Mouse (Mus musculus): Measurements from ENCODE around the gene Asic3. TPM values are rescaled to one million over a fixed set of nuclear protein-coding genes. Genes with fewer than 3 reads are reported as not detected.
"Not testable (repeated sequence)": the region's sequence is repeated elsewhere in the genome, so short reads cannot be mapped to it uniquely, and the experiment has no call there.

Asic3 gene
- total RNA-seq, 2 experiments from 2014 or later, result 0.12 to 0.36 TPM

DNA sequence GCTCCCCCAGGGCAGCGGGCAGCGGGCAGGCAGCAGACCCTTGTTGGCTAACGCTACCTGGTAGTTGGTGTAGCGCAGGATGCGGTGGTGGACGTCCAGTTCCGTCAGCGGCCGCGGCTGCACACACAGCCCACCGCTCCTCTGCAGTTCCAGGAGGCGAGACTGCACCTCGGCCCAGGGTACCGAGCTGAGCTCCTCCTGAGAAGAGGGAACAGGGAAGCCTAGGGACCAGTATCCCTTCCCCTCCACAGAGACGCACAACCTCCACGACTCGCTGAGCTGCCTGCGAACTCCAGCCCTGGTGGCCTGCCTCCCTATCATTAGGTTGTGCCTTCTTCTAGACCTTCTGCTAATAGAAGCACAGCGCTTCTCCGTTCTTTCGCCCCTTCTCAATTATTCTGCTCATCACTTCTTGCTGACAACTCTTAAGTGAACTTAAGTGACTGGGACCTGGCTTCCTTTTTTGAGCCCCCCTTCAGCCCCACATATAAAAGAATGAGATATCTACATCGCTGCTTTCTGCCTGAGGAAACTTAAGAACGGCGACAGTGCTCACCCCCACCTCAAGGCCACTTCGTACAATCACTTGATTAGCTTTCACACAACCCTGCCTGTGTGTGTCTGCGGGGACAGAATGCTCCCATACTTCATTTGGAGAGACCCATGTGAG lies 24.8 kb upstream of the Asic3 start:
- no peak for DNase-seq

DNA sequence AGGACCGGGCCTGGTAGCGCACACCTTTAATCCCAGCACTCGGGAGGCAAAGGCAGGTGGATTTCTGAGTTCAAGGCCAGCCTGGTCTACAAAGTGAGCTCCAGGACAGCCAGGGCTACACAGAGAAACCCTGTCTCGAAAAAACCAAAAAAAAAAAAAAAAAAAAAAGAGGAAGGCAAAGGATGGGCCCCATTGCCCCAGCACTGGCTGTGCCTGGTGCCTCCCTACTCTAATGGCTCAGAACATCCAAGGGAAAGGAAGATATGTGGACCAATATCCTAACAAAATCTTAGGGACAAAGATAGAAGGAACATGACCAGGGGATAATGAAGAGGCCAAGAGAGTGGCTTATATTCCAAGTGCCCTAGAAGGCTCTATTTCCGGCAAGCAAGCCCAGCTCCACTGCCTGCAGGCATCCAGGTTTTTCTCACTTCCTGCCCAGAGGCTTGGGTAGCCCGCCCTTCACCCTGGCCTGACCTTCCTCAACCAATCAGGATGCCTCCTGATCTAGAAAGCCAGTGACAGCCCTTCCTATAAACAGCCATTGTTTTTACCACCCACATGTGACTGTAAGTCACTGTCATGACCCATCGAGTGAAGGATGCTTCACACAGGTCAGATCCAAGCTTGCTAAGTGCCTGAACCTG lies 24.1 kb upstream of the Asic3 start:
- no peak for DNase-seq

- DNase-seq, result no peak
Observed at GRCm38 (mm10) chr5:24389658-24390020, 23.6 kb upstream of the Asic3 start.

- no peak for DNase-seq
Observed at GRCm38 (mm10) chr5:24391864-24392263, 21.3 kb upstream of the Asic3 start, which contains the start of gene Atg9b. Atg9b (minus strand) TSS chr5:24392143.

DNA sequence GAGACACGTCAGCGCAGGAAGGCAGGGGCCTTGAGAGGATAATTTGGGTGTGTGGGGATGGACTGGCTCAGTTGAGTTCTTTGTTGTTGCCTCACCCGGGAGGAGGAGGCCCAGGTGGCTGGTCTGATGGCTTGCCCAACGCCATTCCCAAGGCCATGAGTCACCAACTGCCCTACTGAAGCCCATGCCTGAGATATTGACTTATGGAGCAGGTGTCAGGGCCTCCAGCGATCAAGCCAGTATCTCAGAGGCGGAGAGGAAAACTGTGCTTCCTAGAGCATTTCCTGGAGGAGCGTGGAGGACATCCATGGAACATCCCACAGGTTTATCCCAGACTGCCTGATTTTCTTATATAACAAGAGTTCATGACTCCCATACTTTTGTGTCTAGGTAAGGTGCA lies 20.5 kb upstream of the Asic3 start:
- DNase-seq, result no peak

DNA sequence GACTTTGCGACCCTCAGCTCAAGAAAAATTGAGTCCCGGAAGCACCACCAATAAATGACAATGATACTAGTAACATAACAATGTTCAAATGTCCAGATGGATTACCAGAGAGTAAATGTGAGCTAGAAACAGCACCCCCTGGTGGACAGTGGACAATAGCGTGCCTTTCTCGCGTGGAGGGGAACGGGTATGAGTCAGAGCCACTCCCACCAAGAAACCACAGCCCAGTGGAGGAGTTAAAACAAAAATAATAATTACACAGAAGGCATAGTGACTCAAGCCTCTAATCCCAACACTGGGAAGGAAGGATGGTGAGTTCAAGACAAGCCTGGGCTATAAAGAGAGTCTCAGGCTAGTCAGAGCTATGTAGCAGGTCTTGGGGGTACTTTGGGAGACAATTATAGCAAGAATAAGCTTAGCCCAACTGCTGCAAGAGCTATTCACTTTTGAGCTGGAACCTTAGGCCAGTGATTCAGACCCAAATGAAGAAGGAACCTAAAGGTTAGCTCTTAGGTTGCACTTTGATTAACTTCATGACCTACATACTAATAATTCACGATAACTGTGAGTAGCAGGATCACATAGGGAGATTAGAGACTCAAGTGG lies 19.7 kb upstream of the Asic3 start, which contains the start of gene Abcb8:
Abcb8 (plus strand) TSS at position 272 of the 606 bp plus-strand sequence.
- DNase-seq, result peak; percentile 81

DNA sequence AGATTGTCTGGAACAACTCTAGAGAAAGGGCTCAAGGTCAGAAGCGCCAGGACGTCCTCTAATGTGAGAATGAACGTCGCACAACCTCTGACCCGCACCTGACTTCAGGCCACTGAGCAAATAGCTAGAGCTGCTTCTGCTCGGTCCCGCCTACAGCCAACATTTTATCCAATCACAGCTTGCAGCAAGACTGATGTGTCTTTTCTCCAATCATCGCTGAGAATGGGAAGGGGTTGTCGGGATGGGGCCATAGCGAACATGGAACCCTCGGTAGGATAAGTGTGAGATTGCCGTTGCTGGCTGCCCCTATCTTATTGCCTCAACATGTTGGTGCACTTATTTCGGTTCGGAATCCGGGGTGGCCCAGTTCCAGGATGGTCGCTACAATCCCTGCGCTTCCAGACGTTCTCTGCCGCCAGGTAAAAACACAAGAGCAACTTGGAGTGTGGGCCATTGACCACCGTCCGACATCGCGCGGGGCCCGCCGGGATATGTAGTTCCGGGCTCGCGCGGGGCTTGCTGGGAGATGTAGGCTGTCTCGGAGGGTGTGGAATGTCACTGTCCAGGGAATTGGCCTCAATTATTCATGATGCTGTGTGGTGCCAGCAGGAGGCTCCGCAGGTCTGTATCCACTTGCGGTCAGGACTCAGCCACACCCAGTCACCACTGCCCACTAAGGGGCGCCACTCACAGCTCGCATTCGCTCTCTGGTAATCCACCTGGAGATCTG lies 18.9 kb upstream of the Asic3 start:
- peak; percentile 90 for DNase-seq

DNA sequence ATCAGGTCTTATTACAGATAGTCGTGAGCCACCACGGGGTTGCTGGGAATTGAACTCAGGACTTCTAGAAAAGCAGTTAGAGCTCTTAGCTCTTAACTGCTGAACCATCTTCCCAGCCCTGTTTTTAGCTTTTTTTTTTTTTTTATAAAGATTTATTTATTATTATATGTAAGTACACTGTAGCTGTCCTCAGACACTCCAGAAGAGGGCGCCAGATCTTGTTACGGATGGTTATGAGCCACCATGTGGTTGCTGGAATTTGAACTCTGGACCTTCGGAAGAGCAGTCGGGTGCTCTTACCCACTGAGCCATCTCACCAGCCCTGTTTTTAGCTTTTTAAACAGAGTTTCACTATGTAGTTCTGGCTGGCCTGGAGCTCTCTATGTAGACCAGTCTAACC lies 16.9 kb upstream of the Asic3 start:
- DNase-seq, result not testable (repeated sequence)

- no peak for DNase-seq
Observed at GRCm38 (mm10) chr5:24399686-24400085, 13.5 kb upstream of the Asic3 start.

- DNase-seq, result no peak
Observed at GRCm38 (mm10) chr5:24400362-24400761, 12.8 kb upstream of the Asic3 start.

DNA sequence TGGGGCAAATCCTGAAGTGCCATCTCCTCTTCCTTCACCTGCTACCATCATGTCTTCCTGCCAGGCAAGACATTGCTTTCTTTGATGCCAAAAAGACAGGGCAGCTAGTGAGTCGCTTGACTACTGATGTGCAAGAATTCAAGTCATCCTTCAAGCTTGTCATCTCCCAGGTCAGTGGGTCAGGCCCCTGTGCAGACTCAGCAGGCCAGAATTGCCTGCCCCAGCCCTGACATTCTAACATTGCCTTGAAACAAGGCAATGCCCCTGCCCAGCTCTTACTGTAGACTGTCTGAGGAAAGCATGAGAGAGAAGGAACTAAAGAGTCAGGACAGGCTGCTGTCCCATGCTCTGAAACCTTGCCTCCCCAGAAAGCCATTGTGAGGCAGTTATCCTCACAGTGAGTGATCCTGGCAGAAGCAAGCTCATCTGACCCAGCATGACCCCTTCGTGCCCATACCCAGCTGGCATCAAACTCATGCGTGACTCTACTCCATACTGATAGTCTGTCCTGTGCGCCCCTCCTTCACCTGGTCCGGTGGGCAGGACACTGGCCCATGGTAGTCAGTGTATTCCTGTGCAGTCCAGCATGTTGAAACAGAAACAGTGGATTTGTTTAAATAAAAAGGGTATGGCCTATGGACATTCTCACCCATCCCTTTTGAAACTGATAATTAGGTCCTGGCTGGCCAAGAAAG lies 12.1 kb upstream of the Asic3 start:
- no peak for DNase-seq

GRCm38 (mm10) chr5:24401969-24402368 lies 11.2 kb upstream of the Asic3 start:
- no peak for DNase-seq

GRCm38 (mm10) chr5:24404594-24405360 lies 8.4 kb upstream of the Asic3 start:
- DNase-seq, result no peak

- DNase-seq, result no peak
Observed at GRCm38 (mm10) chr5:24405389-24405876, 7.8 kb upstream of the Asic3 start.

DNA sequence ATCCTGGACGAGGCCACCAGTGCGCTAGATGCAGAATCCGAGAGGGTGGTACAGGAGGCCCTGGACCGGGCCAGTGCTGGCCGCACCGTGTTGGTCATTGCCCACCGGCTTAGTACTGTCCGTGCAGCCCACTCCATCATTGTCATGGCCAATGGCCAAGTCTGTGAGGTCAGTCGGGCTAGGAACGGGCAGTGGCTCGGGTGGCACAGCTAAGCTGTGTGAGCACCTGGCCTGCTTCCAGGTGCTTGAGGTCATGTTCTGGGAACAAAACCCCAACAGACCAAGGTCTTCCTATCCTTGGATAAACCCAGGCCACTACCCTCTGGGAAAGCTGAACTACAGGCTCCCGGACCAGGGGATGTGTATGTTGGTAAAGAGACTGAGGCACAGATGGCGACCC lies 4.5 kb upstream of the Asic3 start:
- no peak for DNase-seq

DNA sequence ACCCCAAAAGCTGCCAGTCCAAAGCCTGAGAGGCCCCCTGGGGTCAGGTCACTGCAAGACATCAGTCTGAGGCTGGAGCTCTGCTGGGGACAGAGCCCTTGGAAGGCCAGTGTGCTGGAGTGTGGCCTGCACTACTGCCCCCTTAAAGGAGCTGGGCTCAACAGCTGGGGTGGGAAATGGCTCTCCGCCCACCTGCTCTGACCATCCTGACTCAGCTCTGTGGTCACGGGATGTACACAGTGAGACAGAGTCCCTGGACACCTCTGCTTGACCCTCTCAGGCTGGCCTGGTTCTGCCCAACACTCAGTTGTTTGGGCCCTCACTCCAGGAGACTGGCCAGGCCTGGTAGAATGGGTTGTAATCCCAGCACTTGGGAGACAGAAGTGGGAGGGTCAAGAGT lies 3.7 kb upstream of the Asic3 start:
- DNase-seq, result no peak

- no peak for DNase-seq
Observed at GRCm38 (mm10) chr5:24412063-24412462, 1.1 kb upstream of the Asic3 start.

DNA sequence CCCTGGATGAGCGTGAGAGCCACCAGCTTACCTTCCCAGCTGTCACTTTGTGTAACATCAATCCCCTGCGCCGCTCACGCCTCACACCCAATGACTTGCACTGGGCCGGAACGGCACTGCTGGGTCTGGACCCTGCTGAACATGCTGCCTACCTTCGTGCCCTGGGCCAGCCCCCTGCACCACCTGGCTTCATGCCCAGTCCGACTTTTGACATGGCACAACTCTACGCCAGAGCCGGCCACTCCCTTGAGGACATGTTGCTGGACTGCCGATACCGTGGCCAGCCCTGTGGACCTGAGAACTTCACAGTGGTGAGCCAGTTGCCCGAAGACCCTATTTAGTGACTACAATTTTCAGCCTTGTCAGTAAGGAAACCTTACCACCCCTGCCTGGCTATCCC lies 746 bp downstream of the Asic3 start:
- no peak for DNase-seq

- peak; percentile 59 for DNase-seq
Observed at GRCm38 (mm10) chr5:24416222-24416736, 3.1 kb downstream of the Asic3 start.

- DNase-seq, result no peak
Observed at GRCm38 (mm10) chr5:24417587-24417986, 4.4 kb downstream of the Asic3 start.

- no peak for DNase-seq
Observed at GRCm38 (mm10) chr5:24420381-24420780, 7.2 kb downstream of the Asic3 start.
